Mouse (Mus musculus): ENCODE results near the gene Gria2. TPM values are rescaled to one million over a fixed set of nuclear protein-coding genes. Genes with fewer than 3 reads are reported as not detected.

The Gria2 gene
- not detected for polyA plus RNA-seq (2012; fragmentation: generic; extraction: Trizol)

GRCm38 (mm10) chr3:80802596-80803081 lies at the start of gene Gria2:
TSS of gene Gria2 (minus strand) at chr3:80802835.

Other genes with a start within 250 kb of the Gria2 start
- gene Glrb, start 110.8 kb upstream of the Gria2 start, polyA plus RNA-seq (2012; fragmentation: generic; extraction: Trizol), result under 1 TPM; 0.23 to 0.66 TPM
- gene Pdgfc, start 233.6 kb upstream of the Gria2 start, polyA plus RNA-seq (2012; fragmentation: generic; extraction: Trizol), result 1 to 10 TPM; 1.8 to 1.9 TPM